Mouse (Mus musculus): Measurements from ENCODE around the gene Ctnnbl1. TPM values are rescaled to one million over a fixed set of nuclear protein-coding genes. Genes with fewer than 3 reads are reported as not detected.

Ctnnbl1 gene
- polyA plus RNA-seq, 1 experiment from 2014 or later, result 88.6 TPM

DNA sequence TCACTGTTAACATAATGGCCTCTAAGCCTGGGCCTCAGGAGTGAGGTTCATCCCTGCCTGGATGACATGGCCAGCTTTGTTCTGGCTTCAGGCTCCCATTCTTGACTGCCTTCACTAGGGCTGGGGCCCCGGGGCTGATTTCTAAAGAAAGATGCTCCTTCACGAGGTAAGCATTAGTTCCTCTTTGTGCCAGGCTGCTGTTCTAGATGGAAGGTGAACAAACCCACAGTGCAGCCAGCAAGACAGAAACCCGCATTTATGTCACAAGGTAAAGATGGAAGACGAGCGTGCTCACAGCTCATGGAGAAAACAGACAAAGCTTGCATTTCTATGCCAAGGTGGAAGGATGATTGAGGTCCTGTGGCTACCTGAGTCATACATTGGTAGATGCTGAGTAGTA is 108.6 kb downstream of the Ctnnbl1 start:
- Histone ChIP-seq H3K9ac (ENCODE audit: low read length) (no peak overlapping the region), H3K9me3 (ENCODE audit: control insufficient read depth, low read length) (no peaks in the 10 kb centered on the region), H3K4me3 (ENCODE audit: low read depth, low read length) (no peak overlapping the region), H3K36me3 (ENCODE audit: control insufficient read depth, insufficient read depth, low read length) (no peaks in the 10 kb centered on the region), H3K4me1 (ENCODE audit: control insufficient read depth, insufficient read depth, low read length) (peaks cover 10% of the 10 kb centered on the region), H3K4me2 (ENCODE audit: low read depth, severe bottlenecking) (no peak overlapping the region), H3K27me3 (ENCODE audit: control insufficient read depth, insufficient read depth, low read length) (no peaks in the 10 kb centered on the region), H3K27ac (replicated peaks; ENCODE audit: low read depth, low read length) (no peak overlapping the region)
- WGBS, result 91% methylated on average over 5 of the region's 5 CpGs
- no peak for DNase-seq (ENCODE audit: low spot score)
- no peak for ATAC-seq (ENCODE audit: insufficient number of reproducible peaks, low FRiP score, low TSS enrichment, low read depth)

DNA sequence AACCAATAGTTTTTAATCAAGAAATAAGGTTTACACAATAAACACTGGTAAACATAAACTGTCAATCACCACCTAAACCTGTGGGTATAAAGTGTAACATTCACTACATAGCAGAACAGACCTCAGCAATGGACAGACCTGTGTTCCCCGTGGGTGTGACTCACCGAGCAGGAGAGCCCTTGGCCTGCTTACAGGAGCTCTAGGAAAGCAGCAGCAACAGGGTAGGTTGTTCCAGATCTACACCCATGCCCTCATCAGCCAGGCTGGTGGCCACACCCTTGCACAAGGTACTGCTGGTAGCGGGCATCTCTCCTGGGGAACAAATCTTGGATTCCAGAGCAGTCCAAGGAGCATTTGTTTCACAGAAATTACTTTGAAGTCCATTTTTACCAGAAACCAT is 115.9 kb downstream of the Ctnnbl1 start:
- H3K27ac ChIP-seq (replicated peaks; ENCODE audit: low read depth, low read length), result no peak overlapping the region
- no peaks in the 10 kb centered on the region for H3K27me3 ChIP-seq (ENCODE audit: control insufficient read depth, insufficient read depth, low read length)
- H3K9ac ChIP-seq (ENCODE audit: low read length), result no peak overlapping the region
- H3K36me3 ChIP-seq (ENCODE audit: control insufficient read depth, insufficient read depth, low read length), result no peaks in the 10 kb centered on the region
- no peak overlapping the region for H3K4me2 ChIP-seq (ENCODE audit: low read depth, severe bottlenecking)
- H3K4me1 ChIP-seq (ENCODE audit: control insufficient read depth, insufficient read depth, low read length), result no peaks in the 10 kb centered on the region
- ATAC-seq (ENCODE audit: insufficient number of reproducible peaks, low FRiP score, low TSS enrichment, low read depth), result no peak
- 80% methylated on average over 3 of the region's 3 CpGs for WGBS
- DNase-seq (ENCODE audit: low spot score), result no peak
- H3K4me3 ChIP-seq (ENCODE audit: low read depth, low read length), result no peak overlapping the region
- H3K9me3 ChIP-seq (ENCODE audit: control insufficient read depth, low read length), result no peaks in the 10 kb centered on the region

DNA sequence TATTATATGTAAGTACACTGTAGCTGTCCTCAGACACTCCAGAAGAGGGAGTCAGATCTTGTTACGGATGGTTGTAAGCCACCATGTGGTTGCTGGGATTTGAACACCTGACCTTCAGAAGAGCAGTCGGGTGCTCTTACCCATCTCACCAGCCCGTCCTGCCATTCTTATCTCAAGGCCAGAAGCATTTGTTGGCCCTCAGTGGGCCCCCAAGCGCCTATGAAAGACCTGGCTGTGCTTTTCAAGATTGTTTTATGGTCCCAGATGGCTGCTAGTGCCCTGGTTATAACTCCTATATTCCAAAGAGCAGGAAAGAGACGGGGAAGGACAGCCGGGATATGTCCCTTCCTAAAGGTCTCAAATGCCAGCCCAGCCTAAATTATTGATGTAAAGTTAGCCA is 118.6 kb downstream of the Ctnnbl1 start:
- Histone ChIP-seq H3K4me2 (ENCODE audit: low read depth, severe bottlenecking) (no peak overlapping the region), H3K27me3 (ENCODE audit: control insufficient read depth, insufficient read depth, low read length) (no peaks in the 10 kb centered on the region), H3K27ac (replicated peaks; ENCODE audit: low read depth, low read length) (no peak overlapping the region), H3K4me1 (ENCODE audit: control insufficient read depth, insufficient read depth, low read length) (no peaks in the 10 kb centered on the region), H3K4me3 (ENCODE audit: low read depth, low read length) (no peak overlapping the region), H3K9me3 (ENCODE audit: control insufficient read depth, low read length) (no peaks in the 10 kb centered on the region), H3K36me3 (ENCODE audit: control insufficient read depth, insufficient read depth, low read length) (no peaks in the 10 kb centered on the region), H3K9ac (ENCODE audit: low read length) (no peak overlapping the region)
- 62% methylated on average over 6 of the region's 6 CpGs for WGBS
- DNase-seq (ENCODE audit: low spot score) (no peak), ATAC-seq (ENCODE audit: insufficient number of reproducible peaks, low FRiP score, low TSS enrichment, low read depth) (no peak)

DNA sequence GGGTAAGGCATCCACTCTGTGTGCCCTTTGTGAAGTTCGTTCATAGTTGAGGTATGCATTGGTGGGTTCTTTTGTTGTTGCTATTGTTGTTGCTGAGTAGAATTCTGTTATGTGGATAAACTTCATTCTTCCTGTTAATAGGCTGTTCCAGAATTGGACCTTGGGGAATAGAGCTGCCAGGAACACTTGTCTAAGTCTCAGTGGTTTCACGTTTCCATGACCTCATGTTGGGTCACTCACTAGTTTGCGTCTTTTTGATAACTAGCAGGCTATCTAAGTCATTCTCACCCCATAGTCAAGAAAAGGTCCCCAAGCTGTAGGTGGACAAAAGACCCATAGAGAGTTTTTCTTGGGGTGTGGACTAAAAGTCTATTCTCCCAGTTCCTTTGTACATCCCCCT is 120.3 kb downstream of the Ctnnbl1 start:
- no peak for ATAC-seq (ENCODE audit: insufficient number of reproducible peaks, low FRiP score, low TSS enrichment, low read depth)
- WGBS, result 83% methylated on average over 3 of the region's 3 CpGs

DNA sequence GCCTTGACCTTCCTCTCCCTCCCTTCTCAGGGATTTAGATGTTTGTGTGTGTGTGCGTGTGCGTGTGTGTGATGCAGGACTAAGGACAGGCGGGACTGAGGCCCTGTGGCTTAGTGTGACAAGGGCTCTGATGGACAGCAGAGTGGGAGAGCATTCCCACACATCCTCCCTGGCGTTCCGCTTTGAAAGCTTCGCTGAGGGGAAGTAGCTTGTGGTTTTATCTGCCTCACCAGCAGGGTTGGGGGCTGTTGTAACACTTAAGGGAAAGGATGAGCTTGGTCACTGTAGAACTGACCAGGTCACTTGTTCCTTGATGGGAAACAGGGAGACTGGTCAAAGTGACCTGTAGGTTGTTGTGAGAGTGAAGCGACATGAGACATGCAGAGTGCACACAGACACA is 121.1 kb downstream of the Ctnnbl1 start:
- DNase-seq (ENCODE audit: low spot score), result no peak
- no peaks in the 10 kb centered on the region for H3K27me3 ChIP-seq (ENCODE audit: control insufficient read depth, insufficient read depth, low read length)
- 80% methylated on average over 7 of the region's 7 CpGs for WGBS
- no peak overlapping the region for H3K4me3 ChIP-seq (ENCODE audit: low read depth, low read length)
- no peaks in the 10 kb centered on the region for H3K9me3 ChIP-seq (ENCODE audit: control insufficient read depth, low read length)
- H3K36me3 ChIP-seq (ENCODE audit: control insufficient read depth, insufficient read depth, low read length), result no peaks in the 10 kb centered on the region
- no peak overlapping the region for H3K9ac ChIP-seq (ENCODE audit: low read length)
- H3K4me2 ChIP-seq (ENCODE audit: low read depth, severe bottlenecking), result no peak overlapping the region
- no peak overlapping the region for H3K27ac ChIP-seq (replicated peaks; ENCODE audit: low read depth, low read length)
- H3K4me1 ChIP-seq (ENCODE audit: control insufficient read depth, insufficient read depth, low read length), result no peaks in the 10 kb centered on the region
- no peak for ATAC-seq (ENCODE audit: insufficient number of reproducible peaks, low FRiP score, low TSS enrichment, low read depth)

More for the DNA sequence above, 120.3 kb downstream of the Ctnnbl1 start:
- Histone ChIP-seq H3K4me3 (ENCODE audit: low read depth, low read length) (no peak overlapping the region), H3K9ac (ENCODE audit: low read length) (no peak overlapping the region), H3K4me2 (ENCODE audit: low read depth, severe bottlenecking) (no peak overlapping the region), H3K9me3 (ENCODE audit: control insufficient read depth, low read length) (no peaks in the 10 kb centered on the region), H3K4me1 (ENCODE audit: control insufficient read depth, insufficient read depth, low read length) (no peaks in the 10 kb centered on the region), H3K27ac (replicated peaks; ENCODE audit: low read depth, low read length) (no peak overlapping the region), H3K27me3 (ENCODE audit: control insufficient read depth, insufficient read depth, low read length) (no peaks in the 10 kb centered on the region), H3K36me3 (ENCODE audit: control insufficient read depth, insufficient read depth, low read length) (no peaks in the 10 kb centered on the region)
- DNase-seq (ENCODE audit: low spot score), result no peak

DNA sequence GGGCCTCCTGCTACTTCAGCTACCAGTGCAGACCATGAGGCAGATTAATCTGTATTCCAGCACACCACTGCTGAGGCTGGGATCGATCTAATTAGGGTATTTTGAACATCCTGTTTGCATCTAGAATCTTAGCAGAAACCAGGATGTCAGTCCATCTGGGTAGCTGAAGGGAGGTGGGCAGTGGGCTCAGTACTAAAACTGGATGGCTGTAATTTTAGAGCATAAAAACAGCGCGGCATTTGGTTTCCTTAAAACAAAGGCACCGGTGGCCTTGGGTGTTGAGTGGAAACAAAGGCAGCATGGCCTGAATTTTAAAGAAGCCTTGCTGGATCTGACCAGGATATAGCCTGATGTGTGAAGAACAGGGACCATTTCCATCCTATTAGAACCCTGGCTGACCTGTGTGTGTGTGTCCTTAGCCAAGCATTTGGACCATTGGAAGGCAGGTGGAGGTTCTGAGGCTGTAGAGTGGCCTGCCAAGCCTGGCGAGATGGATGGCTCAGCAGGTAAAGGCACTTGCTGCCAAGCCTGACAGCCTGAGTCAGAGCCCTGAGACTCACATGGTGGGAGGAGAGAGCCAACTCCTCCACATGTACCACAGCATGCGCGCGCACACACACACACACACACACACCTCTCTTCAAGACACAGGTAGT is 122.0 kb downstream of the Ctnnbl1 start:
- Histone ChIP-seq H3K27ac (replicated peaks; ENCODE audit: low read depth, low read length) (no peak overlapping the region), H3K27me3 (ENCODE audit: control insufficient read depth, insufficient read depth, low read length) (no peaks in the 10 kb centered on the region), H3K4me3 (ENCODE audit: low read depth, low read length) (no peak overlapping the region), H3K9ac (ENCODE audit: low read length) (no peak overlapping the region), H3K36me3 (ENCODE audit: control insufficient read depth, insufficient read depth, low read length) (no peaks in the 10 kb centered on the region), H3K4me1 (ENCODE audit: control insufficient read depth, insufficient read depth, low read length) (no peaks in the 10 kb centered on the region), H3K9me3 (ENCODE audit: control insufficient read depth, low read length) (no peaks in the 10 kb centered on the region), H3K4me2 (ENCODE audit: low read depth, severe bottlenecking) (no peak overlapping the region)
- DNase-seq (ENCODE audit: low spot score), result no peak
- 82% methylated on average over 8 of the region's 8 CpGs for WGBS
- no peak for ATAC-seq (ENCODE audit: insufficient number of reproducible peaks, low FRiP score, low TSS enrichment, low read depth)

DNA sequence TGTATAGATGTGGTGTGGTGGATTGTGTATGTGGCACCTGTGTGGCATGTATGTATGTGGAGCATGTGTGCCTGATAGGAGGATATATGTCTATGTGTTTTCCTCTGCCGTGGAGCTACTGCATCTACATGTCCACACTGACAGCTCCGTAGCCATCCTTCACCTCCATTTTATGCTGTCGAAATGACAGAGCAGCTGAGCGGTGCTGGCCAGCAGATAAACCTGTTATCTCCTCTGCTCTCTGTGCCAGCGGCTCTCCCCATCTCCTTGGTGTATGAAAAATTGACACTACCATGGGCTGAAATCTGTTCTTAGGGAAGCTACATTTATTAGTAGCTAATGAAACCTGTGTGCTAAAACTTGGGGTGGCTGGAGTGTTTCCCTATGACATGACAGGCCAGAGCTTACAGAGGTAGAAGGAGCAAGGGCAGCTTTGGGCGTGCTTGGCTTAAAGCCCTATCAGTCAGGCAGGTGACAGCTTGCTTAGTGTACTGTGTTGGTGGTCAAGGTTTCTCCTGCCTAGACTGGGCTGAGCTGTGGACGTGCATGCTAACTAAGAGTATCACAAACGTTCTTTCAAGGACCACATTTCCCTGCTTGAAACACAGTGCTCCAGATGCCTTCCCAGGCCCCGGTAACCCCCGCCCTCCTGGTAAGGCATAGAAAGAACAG is 124.2 kb downstream of the Ctnnbl1 start:
- 0 out of 2 replicates have a peak, but pooled peaks cover 2% of the 10 kb centered on the region for H3K4me1 ChIP-seq (ENCODE audit: control insufficient read depth, insufficient read depth, low read length)
- WGBS, result 80% methylated on average over 10 of the region's 10 CpGs
- ATAC-seq (ENCODE audit: insufficient number of reproducible peaks, low FRiP score, low TSS enrichment, low read depth) (no peak), DNase-seq (ENCODE audit: low spot score) (no peak)
- H3K4me3 ChIP-seq (ENCODE audit: low read depth, low read length), result no peak overlapping the region
- H3K27me3 ChIP-seq (ENCODE audit: control insufficient read depth, insufficient read depth, low read length), result no peaks in the 10 kb centered on the region
- H3K4me2 ChIP-seq (ENCODE audit: low read depth, severe bottlenecking), result no peak overlapping the region
- H3K36me3 ChIP-seq (ENCODE audit: control insufficient read depth, insufficient read depth, low read length), result no peaks in the 10 kb centered on the region
- H3K27ac ChIP-seq (replicated peaks; ENCODE audit: low read depth, low read length), result no peak overlapping the region
- no peaks in the 10 kb centered on the region for H3K9me3 ChIP-seq (ENCODE audit: control insufficient read depth, low read length)
- no peak overlapping the region for H3K9ac ChIP-seq (ENCODE audit: low read length)

DNA sequence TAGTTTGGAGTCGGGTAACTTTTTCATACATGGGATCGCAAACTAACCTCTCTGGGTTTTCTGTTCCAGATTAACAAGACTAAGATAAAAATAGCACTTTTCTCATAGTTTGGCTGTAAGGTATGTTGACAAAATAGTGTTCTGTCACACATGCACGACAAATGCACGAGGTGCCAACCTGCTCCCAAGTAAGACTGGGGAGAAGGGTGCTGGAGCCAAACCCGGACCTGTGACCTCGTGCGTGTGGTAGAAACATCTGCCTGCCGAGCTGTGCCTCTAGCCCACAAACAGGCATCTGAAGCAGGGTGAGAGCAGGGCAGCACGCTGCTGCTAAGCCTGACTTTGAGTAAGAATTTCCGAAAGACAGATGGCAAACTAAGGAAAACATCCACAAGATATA is 125.1 kb downstream of the Ctnnbl1 start:
- no peak overlapping the region for H3K9ac ChIP-seq (ENCODE audit: low read length)
- DNase-seq (ENCODE audit: low spot score), result no peak

More for the DNA sequence above, 125.1 kb downstream of the Ctnnbl1 start:
- Histone ChIP-seq H3K27me3 (ENCODE audit: control insufficient read depth, insufficient read depth, low read length) (no peaks in the 10 kb centered on the region), H3K27ac (replicated peaks; ENCODE audit: low read depth, low read length) (no peak overlapping the region), H3K4me3 (ENCODE audit: low read depth, low read length) (no peak overlapping the region), H3K4me2 (ENCODE audit: low read depth, severe bottlenecking) (no peak overlapping the region), H3K4me1 (ENCODE audit: control insufficient read depth, insufficient read depth, low read length) (0 out of 2 replicates have a peak, but pooled peaks cover 2% of the 10 kb centered on the region), H3K36me3 (ENCODE audit: control insufficient read depth, insufficient read depth, low read length) (no peaks in the 10 kb centered on the region), H3K9me3 (ENCODE audit: control insufficient read depth, low read length) (no peaks in the 10 kb centered on the region)
- WGBS, result 82% methylated on average over 10 of the region's 10 CpGs
- no peak for ATAC-seq (ENCODE audit: insufficient number of reproducible peaks, low FRiP score, low TSS enrichment, low read depth)
